Mouse (Mus musculus) right cerebral cortex, postnatal 4 days (tissue): ENCODE data around the gene Mapkapk3.
"Not testable (repeated sequence)": the region's sequence is repeated elsewhere in the genome, so short reads cannot be mapped to it uniquely, and the experiment has no call there.

Experiments used
- DNase-seq: peaks from one replicate; pipeline ENCODE4 v3.0.0-alpha.2; 2022

The Mapkapk3 gene

GRCm38 (mm10) chr9:107307099-107307872 lies 17.6 kb upstream of the Mapkapk3 start:
- DNase-seq, result no peak

- not testable (repeated sequence) for DNase-seq
Observed at GRCm38 (mm10) chr9:107306673-107307072, 17.0 kb upstream of the Mapkapk3 start.

DNA sequence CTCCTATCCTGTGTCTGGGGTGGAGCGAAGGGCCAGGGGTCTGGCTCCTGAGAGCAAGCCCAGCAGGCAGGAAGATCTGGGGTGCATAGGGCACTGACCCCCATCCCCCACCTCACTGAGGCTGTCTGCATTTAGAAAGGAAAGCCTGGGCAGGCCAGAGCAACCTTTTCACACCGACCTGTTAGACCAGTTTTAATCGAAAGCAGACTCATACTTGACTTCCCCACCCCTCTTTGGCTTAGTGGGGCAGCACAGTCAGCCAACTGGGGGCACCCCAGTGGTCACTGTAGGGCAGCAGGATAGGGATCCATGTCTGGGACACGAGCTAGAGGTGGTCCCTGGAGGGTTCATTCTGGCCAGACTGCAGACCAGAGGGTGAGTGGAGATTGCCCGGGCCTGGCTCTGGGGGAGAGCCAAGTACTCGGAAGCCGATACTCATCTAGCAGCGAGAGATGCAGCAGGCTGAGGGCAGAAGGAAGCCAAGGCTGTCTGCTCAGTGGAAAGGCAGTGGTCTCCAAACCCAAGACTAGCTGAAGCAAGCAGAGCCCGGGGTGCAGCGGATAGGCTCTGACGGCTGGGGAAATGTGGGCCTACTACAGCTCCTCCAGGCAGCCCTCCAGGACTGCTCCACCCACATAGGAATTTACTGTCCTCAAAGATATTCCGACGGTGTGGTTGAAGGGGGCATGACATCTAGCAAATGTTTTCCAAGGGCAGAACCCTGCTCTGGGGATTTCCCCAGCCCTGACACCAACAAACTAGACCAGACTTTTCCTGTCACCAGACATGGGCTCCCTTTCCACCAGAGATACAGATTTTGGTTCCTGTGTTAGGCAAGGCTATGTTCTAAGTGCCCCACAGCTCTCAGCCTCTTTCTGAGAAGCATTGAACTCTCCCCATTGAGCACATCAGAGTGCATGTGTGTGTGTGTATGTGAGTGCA lies 16.2 kb upstream of the Mapkapk3 start:
- DNase-seq, result no peak

DNA sequence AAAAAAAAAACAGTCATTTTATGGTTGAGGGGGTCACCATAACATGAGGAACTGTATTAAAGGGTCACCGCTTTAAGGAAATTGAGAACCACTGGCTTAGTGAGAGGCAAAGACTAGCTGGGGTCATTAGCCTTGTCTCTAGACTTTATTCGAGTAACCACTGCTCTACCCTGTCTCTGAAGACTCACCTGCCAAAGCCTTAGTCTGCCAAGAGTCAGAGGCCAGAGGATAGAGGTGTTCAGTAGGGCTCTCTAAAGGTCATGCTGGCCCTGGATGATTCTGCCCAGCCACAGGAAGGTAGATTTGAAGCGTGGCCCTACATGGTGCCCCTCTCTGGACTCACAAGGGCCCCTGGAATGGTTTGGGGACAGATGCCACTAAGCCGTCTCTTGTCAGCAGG lies 15.3 kb upstream of the Mapkapk3 start:
- DNase-seq, result no peak

- no peak for DNase-seq
Observed at GRCm38 (mm10) chr9:107304383-107304782, 14.7 kb upstream of the Mapkapk3 start.

- no peak for DNase-seq
Observed at GRCm38 (mm10) chr9:107303900-107304299, 14.2 kb upstream of the Mapkapk3 start.

DNA sequence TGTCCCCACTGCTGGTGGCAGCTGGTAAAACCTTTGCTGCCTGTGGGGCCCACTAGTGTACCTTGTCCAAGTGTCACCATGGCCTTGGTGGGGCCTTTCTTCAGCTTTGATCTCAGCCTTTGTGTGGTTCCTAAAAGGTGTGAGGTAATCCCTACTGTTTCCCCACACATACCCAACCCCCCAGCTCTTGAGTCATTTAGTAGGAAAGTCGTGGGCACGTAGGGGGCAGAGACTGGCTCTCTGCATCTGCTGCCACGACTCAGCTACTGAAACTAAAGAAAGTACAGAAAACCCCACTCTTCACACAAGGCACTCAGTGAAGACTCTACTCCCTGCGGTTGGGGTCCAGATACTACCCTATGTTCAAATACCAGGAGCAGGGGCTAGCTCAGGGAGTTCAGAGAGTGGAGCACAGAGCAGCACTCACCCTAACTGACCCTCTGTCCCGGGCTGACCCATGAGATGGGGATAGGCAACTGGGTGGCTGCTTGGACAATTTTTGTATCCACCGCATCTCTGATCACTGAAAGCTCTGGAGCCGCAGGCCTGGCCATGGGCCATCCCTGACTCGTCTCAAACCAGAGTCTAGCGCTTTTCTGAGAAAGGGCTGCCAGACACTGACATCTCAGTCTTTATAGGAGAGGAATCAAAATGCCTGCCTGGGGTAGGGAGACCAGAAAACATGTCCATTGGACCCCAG lies 13.6 kb upstream of the Mapkapk3 start:
- no peak for DNase-seq

- DNase-seq, result no peak
Observed at GRCm38 (mm10) chr9:107302592-107302991, 12.9 kb upstream of the Mapkapk3 start.

- no peak for DNase-seq
Observed at GRCm38 (mm10) chr9:107301554-107302331, 12.1 kb upstream of the Mapkapk3 start.

- no peak for DNase-seq
Observed at GRCm38 (mm10) chr9:107300224-107300973, 10.7 kb upstream of the Mapkapk3 start.

DNA sequence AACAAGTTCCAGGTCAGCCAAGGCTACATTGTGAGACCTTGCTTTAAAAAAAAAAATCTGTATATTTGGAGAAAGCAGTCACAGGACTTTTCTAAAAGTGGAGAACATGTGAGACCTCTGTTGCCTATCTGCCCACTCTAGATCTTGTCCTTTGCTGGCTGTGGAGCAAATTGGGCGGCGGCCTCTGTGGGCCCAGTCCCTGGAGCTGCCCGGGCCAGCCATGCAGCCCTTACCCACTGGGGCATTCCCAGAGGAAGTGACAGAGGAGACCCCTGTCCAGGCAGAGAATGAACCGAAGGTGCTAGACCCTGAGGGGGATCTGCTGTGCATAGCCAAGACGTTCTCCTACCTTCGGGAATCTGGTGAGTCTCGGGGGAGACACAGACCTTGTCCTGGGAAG lies 10.1 kb upstream of the Mapkapk3 start:
- no peak for DNase-seq

DNA sequence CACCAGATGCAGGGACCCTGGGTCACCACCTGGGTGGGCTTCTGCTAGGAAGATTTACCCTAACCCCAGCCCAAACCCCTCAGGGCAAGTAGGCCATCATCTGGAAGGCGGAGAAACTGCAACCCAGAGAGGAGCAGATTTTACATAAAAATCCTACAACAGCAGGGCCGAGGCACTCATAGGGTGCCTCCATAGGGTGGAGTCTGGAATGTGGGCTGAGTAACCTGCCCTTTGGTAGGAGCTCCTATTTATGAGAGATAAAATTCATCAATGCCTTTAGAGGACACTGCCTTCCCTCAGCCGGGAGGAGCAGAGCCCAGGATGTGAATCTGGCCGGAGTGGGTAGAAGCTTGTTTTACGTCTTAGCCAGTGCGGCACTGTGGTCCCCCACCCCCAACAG lies 9.2 kb upstream of the Mapkapk3 start:
- DNase-seq, result no peak

- no peak for DNase-seq
Observed at GRCm38 (mm10) chr9:107298059-107298780, 8.5 kb upstream of the Mapkapk3 start.

DNA sequence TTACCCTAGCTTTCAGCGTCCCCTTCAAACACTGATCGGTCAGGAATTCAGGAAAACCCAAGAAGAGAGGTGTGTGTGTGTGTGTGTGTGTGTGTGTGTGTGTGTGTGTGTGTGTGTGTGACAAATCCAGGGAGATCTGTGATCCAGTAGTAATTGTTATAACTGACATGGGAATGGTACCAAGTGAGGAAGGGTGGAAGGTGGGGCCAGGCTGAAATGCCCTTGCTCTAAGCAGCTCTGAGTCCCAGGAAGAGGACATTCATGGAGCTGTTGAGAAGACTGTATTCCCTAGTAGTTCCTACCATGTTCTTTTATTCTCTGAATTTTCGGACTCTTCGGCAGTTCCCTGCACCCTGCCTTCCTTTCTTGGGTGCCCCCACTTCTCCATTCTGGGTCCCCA lies 8.0 kb upstream of the Mapkapk3 start:
- DNase-seq, result no peak

GRCm38 (mm10) chr9:107297059-107297458 lies 7.4 kb upstream of the Mapkapk3 start:
- DNase-seq, result no peak

GRCm38 (mm10) chr9:107296501-107296965 lies 6.9 kb upstream of the Mapkapk3 start:
- DNase-seq, result peak; percentile 87

GRCm38 (mm10) chr9:107296041-107296440 lies 6.4 kb upstream of the Mapkapk3 start:
- no peak for DNase-seq

- DNase-seq, result no peak
Observed at GRCm38 (mm10) chr9:107296016-107296040, 6.2 kb upstream of the Mapkapk3 start, which contains the start of gene Cish. Cish (plus strand) TSS chr9:107296026.

DNA sequence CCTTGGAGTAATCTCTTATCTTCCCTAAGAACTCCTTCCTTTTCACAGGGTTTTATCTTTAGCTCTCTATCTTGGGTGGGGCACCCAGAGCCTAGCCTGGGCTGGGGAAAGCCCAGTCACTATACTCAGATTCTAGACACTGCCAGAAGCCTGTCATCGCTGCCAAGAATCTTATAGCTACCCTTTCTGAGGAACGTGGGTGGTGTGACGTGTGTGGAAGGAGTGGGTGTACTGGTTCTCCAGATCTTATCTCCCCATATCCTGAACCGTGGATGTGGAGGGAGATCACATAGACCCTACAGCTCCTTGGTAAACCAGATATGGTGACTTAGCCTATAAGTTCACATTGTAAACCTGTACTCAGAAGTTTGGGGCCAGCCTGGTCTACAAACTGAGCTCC lies 5.9 kb upstream of the Mapkapk3 start:
- no peak for DNase-seq

- DNase-seq, result peak; percentile 87
Observed at GRCm38 (mm10) chr9:107294249-107294648, 4.6 kb upstream of the Mapkapk3 start.

DNA sequence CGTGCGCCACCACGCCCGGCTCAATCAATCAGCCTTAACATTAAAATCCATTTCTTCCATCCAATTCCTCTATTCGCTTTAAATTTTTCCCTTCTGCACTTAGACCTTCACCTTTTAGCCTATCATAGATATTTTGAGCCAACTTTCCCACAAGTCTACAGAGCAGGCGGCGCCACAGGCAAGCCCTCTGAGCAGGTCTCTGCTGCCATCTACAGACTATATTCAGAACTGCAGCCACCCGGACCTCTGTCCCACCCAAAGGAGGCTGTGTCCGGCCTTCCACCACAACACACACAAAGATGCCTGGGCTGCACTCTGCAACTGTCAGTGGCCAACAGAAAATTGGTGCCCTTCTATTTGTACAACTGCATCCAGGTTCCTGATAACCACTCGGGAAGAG lies 1.2 kb upstream of the Mapkapk3 start:
- DNase-seq, result peak; percentile 84

DNA sequence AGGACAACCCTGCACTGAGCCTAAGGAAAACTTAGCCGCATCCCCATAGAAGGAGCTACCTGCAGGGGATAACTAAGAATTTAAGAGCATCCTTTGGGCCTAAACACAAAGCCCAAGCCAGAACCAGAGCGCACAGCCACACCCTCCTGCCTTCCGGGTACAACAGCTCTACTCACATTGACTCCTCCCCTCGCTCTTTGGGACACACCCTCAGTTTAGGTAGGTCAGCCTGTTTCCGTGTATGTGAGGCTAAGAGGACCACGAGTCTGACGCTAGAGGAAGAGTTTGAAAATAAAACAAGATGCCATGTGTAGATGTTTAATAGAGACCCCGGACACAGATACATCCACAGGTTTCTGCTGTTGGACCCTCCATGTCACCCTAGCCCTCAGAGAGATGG lies 966 bp downstream of the Mapkapk3 start:
- no peak for DNase-seq
